ENCODE assay signal across 9 mouse cellular contexts in genomic region chr15:78205192-78205591, GRCm38 (mm10). TPM values are rescaled to one million over a fixed set of nuclear protein-coding genes. Genes with fewer than 3 reads are reported as not detected.
DNase-seq lines count a peak whose midpoint lies in the region; ATAC-seq lines count a peak whose summit lies in the region.
"Had no signal": no experiment of that assay in that cellular context is flagged by ENCODE, and none has a peak within 500 bp of the region (broad histone marks: within the 10 kb centered on the region; RNA-seq: fewer than 3 reads in every experiment).

No protein-coding gene starts in this region.

- no peak overlapping the region for H3K9ac ChIP-seq in hindbrain, embryonic 12.5 days

- H3K4me2 ChIP-seq in hindbrain, embryonic 12.5 days (replicated peaks) = no peak overlapping the region

- no peak for ATAC-seq in hindbrain, embryonic 12.5 days (ENCODE audit: low FRiP score)

- H3K36me3 ChIP-seq in hindbrain, embryonic 10.5 days = no peaks in the 10 kb centered on the region
- H3K36me3 ChIP-seq in hindbrain, embryonic 12.5 days = no peaks in the 10 kb centered on the region

- 35% methylated on average over 3 of the region's 3 CpGs for WGBS in hindbrain, embryonic 10.5 days
- 43% methylated on average over 3 of the region's 3 CpGs for WGBS in hindbrain, embryonic 12.5 days

- peaks cover 54% of the 10 kb centered on the region for H3K27me3 ChIP-seq in hindbrain, embryonic 10.5 days (ENCODE audit: insufficient read depth, poor library complexity, severe bottlenecking)
- H3K27me3 ChIP-seq in hindbrain, embryonic 12.5 days = peaks cover 55% of the 10 kb centered on the region

- H3K27ac ChIP-seq in hindbrain, embryonic 10.5 days = no peak overlapping the region
- no peak overlapping the region for H3K27ac ChIP-seq in hindbrain, embryonic 12.5 days

- 0 out of 2 replicates have a peak, but pooled peaks cover 6% of the 10 kb centered on the region for H3K9me3 ChIP-seq in hindbrain, embryonic 10.5 days
- H3K9me3 ChIP-seq in hindbrain, embryonic 12.5 days (replicated peaks) = peaks cover 8% of the 10 kb centered on the region; the same call in 1 of the 2 replicates

- peak; percentile 43 for DNase-seq in hindbrain, embryonic 10.5 days (ENCODE audit: low spot score)
- peak; percentile 14 for DNase-seq in thymus, postnatal 14 days
- DNase-seq in thymus, postnatal 25 days = no peak
- DNase-seq in gastrocnemius, adult 18-20 months (ENCODE audit: low spot score) = peak; percentile 90
- peak; percentile 29 to 33 for DNase-seq in layer of hippocampus, postnatal 14 days (ENCODE audit: low spot score in 2 of 2)
- DNase-seq in urinary bladder, postnatal 25 days (ENCODE audit: low spot score) = no peak
- DNase-seq in spleen, adult 18-20 months = no peak

- no peak overlapping the region for H3K4me3 ChIP-seq in hindbrain, embryonic 10.5 days
- no peak overlapping the region for H3K4me3 ChIP-seq in hindbrain, embryonic 12.5 days

- peaks cover 21% of the 10 kb centered on the region for H3K4me1 ChIP-seq in hindbrain, embryonic 10.5 days (replicated peaks)
- H3K4me1 ChIP-seq in hindbrain, embryonic 12.5 days = peaks cover 14% of the 10 kb centered on the region

RNA-seq across cellular contexts. Expression of gene Pvalb, which starts 1.0 kb away (rescaled TPM):
- polyA plus RNA-seq in hindbrain, embryonic 10.5 days (2016; fragmentation: Nextera tagmentation; extraction: Ambion mirVana) = 0.39 and 0.52 TPM in 2 replicates
- 4.2 and 10.2 TPM in 2 replicates for polyA plus RNA-seq in hindbrain, embryonic 12.5 days (2016; fragmentation: Nextera tagmentation; extraction: Ambion mirVana)
- over 10,000 TPM; 13,440 to 14,162 TPM for total RNA-seq in gastrocnemius, adult 18-20 months (2021)
- total RNA-seq in layer of hippocampus, postnatal 14 days (2021) = 10 to 100 TPM; 34.6 to 34.9 TPM
- total RNA-seq: neutrophil, adult 5-6 weeks had no signal

RNA-seq across cellular contexts. Expression of gene Ift27, which starts 31.3 kb away (rescaled TPM):
- 156 and 171 TPM in 2 replicates for polyA plus RNA-seq in hindbrain, embryonic 10.5 days (2016; fragmentation: Nextera tagmentation; extraction: Ambion mirVana)
- polyA plus RNA-seq in hindbrain, embryonic 12.5 days (2016; fragmentation: Nextera tagmentation; extraction: Ambion mirVana) = 87.8 and 99.9 TPM in 2 replicates
- total RNA-seq in gastrocnemius, adult 18-20 months (2021) = 10 to 100 TPM; 11.5 to 16.6 TPM
- 10 to 100 TPM; 26.4 to 31.2 TPM for total RNA-seq in layer of hippocampus, postnatal 14 days (2021)

RNA-seq across cellular contexts. Expression of gene Ncf4, which starts 39.4 kb away (rescaled TPM):
- polyA plus RNA-seq in hindbrain, embryonic 10.5 days (2016; fragmentation: Nextera tagmentation; extraction: Ambion mirVana) = 4.4 and 7.5 TPM in 2 replicates
- polyA plus RNA-seq in hindbrain, embryonic 12.5 days (2016; fragmentation: Nextera tagmentation; extraction: Ambion mirVana) = 3.9 and 5.4 TPM in 2 replicates
- under 1 TPM; 0.50 to 1.00 TPM for total RNA-seq in gastrocnemius, adult 18-20 months (2021)
- 1 to 10 TPM in 1 of 2 experiments, not detected in 1; 1.7 TPM for total RNA-seq in layer of hippocampus, postnatal 14 days (2021)

Comparison
In these comparisons a context has a peak if more than half of its experiments do, and no peak if none do; other contexts are left out.
1. DNase-seq: peak in hindbrain, embryonic 10.5 days (single experiment), thymus, postnatal 14 days (single experiment), gastrocnemius, adult 18-20 months (single experiment) and layer of hippocampus, postnatal 14 days (2 of 2); none in thymus, postnatal 25 days (single experiment), urinary bladder, postnatal 25 days (single experiment) and spleen, adult 18-20 months (0 of 2).
2. RNA of gene Pvalb, which starts 1.0 kb away (total RNA-seq): 13,440 to 14,162 TPM in gastrocnemius, adult 18-20 months; 34.6 to 34.9 TPM in layer of hippocampus, postnatal 14 days; every median in the first group is over 100 times any median in the second.